In the genomic region with DNA sequence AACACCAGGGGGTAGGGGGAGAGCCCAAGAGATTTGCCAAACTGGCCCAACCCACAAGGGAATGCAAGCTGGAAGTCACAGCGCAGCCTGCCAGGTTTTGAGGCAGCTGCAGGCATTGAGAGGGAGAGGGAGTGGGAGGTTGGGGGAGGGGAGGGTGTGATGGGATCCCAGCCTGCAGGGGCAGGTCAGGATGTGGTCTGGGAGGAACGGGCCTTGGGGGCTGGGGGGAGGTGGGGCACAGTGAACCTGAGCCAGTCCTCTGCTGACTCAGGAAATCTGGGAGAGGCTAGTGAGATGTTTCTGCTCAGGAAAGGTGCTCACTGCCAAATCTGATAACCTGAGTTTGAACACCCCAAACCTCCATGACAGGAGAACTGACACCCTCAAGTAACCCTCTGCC, we compare ENCODE assay signal across 9 mouse cellular contexts. TPM values are rescaled to one million over a fixed set of nuclear protein-coding genes. Genes with fewer than 3 reads are reported as not detected.
A peak's percentile ranks its signal among the peaks of the same experiment; 100 is the strongest.
DNase-seq lines count a peak whose midpoint lies in the region; ATAC-seq lines count a peak whose summit lies in the region.
"Had no signal": no experiment of that assay in that cellular context is flagged by ENCODE, and none has a peak within 500 bp of the region (broad histone marks: within the 10 kb centered on the region; RNA-seq: fewer than 3 reads in every experiment).

No protein-coding gene starts in this region.

- no peak for DNase-seq in forebrain, embryonic 11.5 days (ENCODE audit: low spot score)
- DNase-seq in retina, embryonic 14.5 days (ENCODE audit: low spot score): peak; percentile 30
- no peak for DNase-seq in ovary, adult 18-20 months (ENCODE audit: low spot score)
- no peak for DNase-seq in layer of hippocampus, adult 8-10 months (ENCODE audit: low spot score in 2 of 2)

- no peak overlapping the region for H3K9ac ChIP-seq in forebrain, embryonic 16.5 days (replicated peaks; ENCODE audit: low read depth, low read length)
- no peak overlapping the region for H3K9ac ChIP-seq in forebrain, embryonic 11.5 days (ENCODE audit: low read length)
- H3K9ac ChIP-seq in midbrain, embryonic 12.5 days (replicated peaks): 0 out of 2 replicates have a peak overlapping the region, but pooled peaks have one; percentile 24
- no peak overlapping the region for H3K9ac ChIP-seq in midbrain, embryonic 15.5 days
- no peak overlapping the region; the same call in 1 of the 2 replicates for H3K9ac ChIP-seq in heart, embryonic 14.5 days (ENCODE audit: low read length)

- no peaks in the 10 kb centered on the region for H3K27me3 ChIP-seq in forebrain, embryonic 16.5 days (replicated peaks; ENCODE audit: control insufficient read depth, insufficient read depth, low read length)
- H3K27me3 ChIP-seq in forebrain, embryonic 11.5 days (ENCODE audit: control insufficient read depth, insufficient read depth, low read length): no peaks in the 10 kb centered on the region
- H3K27me3 ChIP-seq in midbrain, embryonic 12.5 days: 0 out of 2 replicates have a peak, but pooled peaks cover 3% of the 10 kb centered on the region
- no peaks in the 10 kb centered on the region for H3K27me3 ChIP-seq in midbrain, embryonic 15.5 days (replicated peaks)
- no peaks in the 10 kb centered on the region for H3K27me3 ChIP-seq in heart, embryonic 14.5 days (ENCODE audit: control insufficient read depth, insufficient read depth, low read length)

- peaks cover 3% of the 10 kb centered on the region for H3K4me1 ChIP-seq in forebrain, embryonic 16.5 days (replicated peaks; ENCODE audit: control insufficient read depth, insufficient read depth, low read length)
- no peaks in the 10 kb centered on the region for H3K4me1 ChIP-seq in forebrain, embryonic 11.5 days (replicated peaks; ENCODE audit: control insufficient read depth, insufficient read depth, low read length)
- H3K4me1 ChIP-seq in midbrain, embryonic 12.5 days: peaks cover 5% of the 10 kb centered on the region
- H3K4me1 ChIP-seq in midbrain, embryonic 15.5 days: no peaks in the 10 kb centered on the region
- peaks cover 32 to 39% of the 10 kb centered on the region in 2 experiments for H3K4me1 ChIP-seq in heart, embryonic 14.5 days (ENCODE audit: control insufficient read depth in 2 of 2, insufficient read depth in 2 of 2, low read length in 2 of 2)

- WGBS in forebrain, embryonic 16.5 days: 0% methylated on average over 2 of the region's 2 CpGs
- 9% methylated on average over 2 of the region's 2 CpGs for WGBS in forebrain, embryonic 11.5 days
- WGBS in midbrain, embryonic 12.5 days: 0% methylated on average over 2 of the region's 2 CpGs
- 0% methylated on average over 2 of the region's 2 CpGs for WGBS in midbrain, embryonic 15.5 days
- WGBS in heart, embryonic 14.5 days: 9% methylated on average over 2 of the region's 2 CpGs

- H3K4me3 ChIP-seq in forebrain, embryonic 16.5 days (replicated peaks; ENCODE audit: low read length): no peak overlapping the region
- H3K4me3 ChIP-seq in forebrain, embryonic 11.5 days (ENCODE audit: low read depth, low read length): no peak overlapping the region
- H3K4me3 ChIP-seq in midbrain, embryonic 12.5 days: no peak overlapping the region
- H3K4me3 ChIP-seq in midbrain, embryonic 15.5 days: no peak overlapping the region
- no peak overlapping the region for H3K4me3 ChIP-seq in heart, embryonic 14.5 days (ENCODE audit: control insufficient read depth in 1 of 2, insufficient read depth in 1 of 2, low read depth in 1 of 2, low read length in 2 of 2)

- no peak overlapping the region for H3K4me2 ChIP-seq in forebrain, embryonic 16.5 days (ENCODE audit: low read length)
- H3K4me2 ChIP-seq in forebrain, embryonic 11.5 days (ENCODE audit: low read depth, low read length, severe bottlenecking): no peak overlapping the region
- no peak overlapping the region for H3K4me2 ChIP-seq in midbrain, embryonic 12.5 days (replicated peaks)
- H3K4me2 ChIP-seq in midbrain, embryonic 15.5 days: no peak overlapping the region
- H3K4me2 ChIP-seq in heart, embryonic 14.5 days (ENCODE audit: low read length): no peak overlapping the region

- peak; percentile 49; the same call in 1 of the 2 replicates for ATAC-seq in forebrain, embryonic 16.5 days
- no peak for ATAC-seq in forebrain, embryonic 11.5 days (replicated peaks; ENCODE audit: low FRiP score)
- ATAC-seq in midbrain, embryonic 12.5 days (ENCODE audit: low FRiP score, low read depth): no peak
- ATAC-seq in midbrain, embryonic 15.5 days (replicated peaks): no peak
- peak; percentile 27; the same call in 1 of the 2 replicates for ATAC-seq in heart, embryonic 14.5 days (ENCODE audit: insufficient number of reproducible peaks, insufficient read depth, low FRiP score, low read depth)

- H3K9me3 ChIP-seq in forebrain, embryonic 16.5 days (ENCODE audit: control insufficient read depth, low read length): no peaks in the 10 kb centered on the region
- H3K9me3 ChIP-seq in forebrain, embryonic 11.5 days (ENCODE audit: control insufficient read depth, low read length): no peaks in the 10 kb centered on the region
- H3K9me3 ChIP-seq in midbrain, embryonic 12.5 days: no peaks in the 10 kb centered on the region
- no peaks in the 10 kb centered on the region for H3K9me3 ChIP-seq in midbrain, embryonic 15.5 days
- H3K9me3 ChIP-seq in heart, embryonic 14.5 days (ENCODE audit: control insufficient read depth, low read length): no peaks in the 10 kb centered on the region
- H3K9me3 ChIP-seq: G1E had no signal

- H3K27ac ChIP-seq in forebrain, embryonic 16.5 days (ENCODE audit: low read length): no peak overlapping the region
- no peak overlapping the region for H3K27ac ChIP-seq in forebrain, embryonic 11.5 days (ENCODE audit: low read depth, low read length)
- no peak overlapping the region for H3K27ac ChIP-seq in midbrain, embryonic 12.5 days (replicated peaks)
- no peak overlapping the region for H3K27ac ChIP-seq in midbrain, embryonic 15.5 days
- no peak overlapping the region for H3K27ac ChIP-seq in heart, embryonic 14.5 days (replicated peaks in 1 of 2; ENCODE audit: control insufficient read depth in 1 of 2, insufficient read depth in 1 of 2, low read depth in 2 of 2, low read length in 2 of 2)

- 0 out of 2 replicates have a peak, but pooled peaks cover 5% of the 10 kb centered on the region for H3K36me3 ChIP-seq in forebrain, embryonic 16.5 days (ENCODE audit: control insufficient read depth, insufficient read depth)
- H3K36me3 ChIP-seq in forebrain, embryonic 11.5 days (ENCODE audit: control insufficient read depth, insufficient read depth, low read length): no peaks in the 10 kb centered on the region
- peaks cover 22% of the 10 kb centered on the region for H3K36me3 ChIP-seq in midbrain, embryonic 12.5 days
- no peaks in the 10 kb centered on the region for H3K36me3 ChIP-seq in midbrain, embryonic 15.5 days (replicated peaks)
- peaks cover 8% of the 10 kb centered on the region for H3K36me3 ChIP-seq in heart, embryonic 14.5 days (ENCODE audit: control insufficient read depth, insufficient read depth, low read length)

RNA-seq across cellular contexts. Expression of a gene that starts 10.9 kb away (rescaled TPM):
- polyA plus RNA-seq in forebrain, embryonic 16.5 days (2015; fragmentation: Nextera tagmentation; extraction: Ambion mirVana): 24.5 and 27.7 TPM in 2 replicates
- polyA plus RNA-seq in forebrain, embryonic 11.5 days (2014; fragmentation: Nextera tagmentation; extraction: Ambion mirVana): 30.7 and 39.5 TPM in 2 replicates
- 38.5 and 53.9 TPM in 2 replicates for polyA plus RNA-seq in midbrain, embryonic 12.5 days (2016; fragmentation: Nextera tagmentation; extraction: Ambion mirVana)
- polyA plus RNA-seq in midbrain, embryonic 15.5 days (2015; fragmentation: Nextera tagmentation; extraction: Ambion mirVana): 29.9 and 30.5 TPM in 2 replicates
- 23.4 TPM in 2 replicates for polyA plus RNA-seq in heart, embryonic 14.5 days (2014; fragmentation: Nextera tagmentation; extraction: Ambion mirVana)
- total RNA-seq in layer of hippocampus, adult 8-10 months (2022): 10 to 100 TPM; 91.0 to 98.4 (median 93.7) TPM

Comparison
In these comparisons a context has a peak if more than half of its experiments do, and no peak if none do; other contexts are left out.
1. ATAC-seq: peak in forebrain, embryonic 16.5 days (single experiment) and heart, embryonic 14.5 days (single experiment); none in forebrain, embryonic 11.5 days (single experiment), midbrain, embryonic 12.5 days (single experiment) and midbrain, embryonic 15.5 days (single experiment).